Mouse (Mus musculus): ENCODE measurements around the gene Lama2.

The Lama2 gene

DNA sequence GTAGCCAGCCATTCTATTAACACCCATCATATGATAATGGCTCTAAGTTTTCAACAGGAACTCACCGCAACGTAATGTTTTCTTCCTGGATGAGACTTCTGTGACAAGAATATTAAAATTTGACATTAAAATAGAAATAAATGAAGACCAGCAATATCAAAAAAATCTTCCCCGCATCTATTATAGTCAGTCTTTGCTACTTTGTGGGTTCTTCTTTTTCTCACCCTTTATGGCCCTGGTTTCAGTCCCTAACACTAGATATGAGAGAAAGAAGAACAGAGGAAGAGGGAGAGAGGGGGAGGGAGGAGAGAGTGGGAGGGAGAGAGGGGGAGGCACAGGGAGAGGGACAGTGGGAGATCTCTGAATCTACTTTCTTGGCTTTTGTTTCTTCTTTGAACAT lies at the start of gene Lama2:
Gene Lama2, minus strand, starts transcription at position 101 of the 400 bp plus-strand sequence.
- DNase-seq (ENCODE audit: low spot score), result no peak

GRCm38 (mm10) chr10:27664391-27664790 lies 44.8 kb upstream of the Lama2 start:
- no peak for DNase-seq (ENCODE audit: low spot score)

- DNase-seq (ENCODE audit: low spot score), result no peak
These were observed 43.8 kb upstream of the Lama2 start for GRCm38 (mm10) chr10:27663396-27663795.

- DNase-seq (ENCODE audit: low spot score), result no peak
These were observed 34.6 kb upstream of the Lama2 start for GRCm38 (mm10) chr10:27654164-27654563.

GRCm38 (mm10) chr10:27652694-27653335 lies 33.3 kb upstream of the Lama2 start:
- DNase-seq (ENCODE audit: low spot score), result peak; percentile 33

GRCm38 (mm10) chr10:27635721-27636120 lies 16.2 kb upstream of the Lama2 start:
- no peak for DNase-seq (ENCODE audit: low spot score)

DNA sequence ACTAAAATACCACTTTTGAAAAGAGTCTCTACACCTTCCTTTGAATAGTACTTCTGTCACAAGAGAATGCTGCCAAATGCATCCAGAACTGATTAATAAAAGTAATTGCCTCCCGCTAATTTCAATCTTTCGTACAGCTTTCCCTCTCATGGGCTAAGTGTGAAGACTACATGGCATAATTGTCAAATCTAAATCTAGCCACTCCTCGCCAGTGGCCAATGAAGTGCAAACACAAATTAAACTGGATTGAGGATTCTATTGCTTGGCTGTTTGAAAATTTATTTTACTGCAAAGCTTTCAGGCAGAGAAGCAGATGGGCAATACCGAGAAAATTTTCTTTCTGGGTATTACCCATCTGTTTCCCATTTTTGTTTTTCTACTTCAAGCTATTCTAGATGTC lies 11.4 kb upstream of the Lama2 start:
- no peak for DNase-seq (ENCODE audit: low spot score)

DNA sequence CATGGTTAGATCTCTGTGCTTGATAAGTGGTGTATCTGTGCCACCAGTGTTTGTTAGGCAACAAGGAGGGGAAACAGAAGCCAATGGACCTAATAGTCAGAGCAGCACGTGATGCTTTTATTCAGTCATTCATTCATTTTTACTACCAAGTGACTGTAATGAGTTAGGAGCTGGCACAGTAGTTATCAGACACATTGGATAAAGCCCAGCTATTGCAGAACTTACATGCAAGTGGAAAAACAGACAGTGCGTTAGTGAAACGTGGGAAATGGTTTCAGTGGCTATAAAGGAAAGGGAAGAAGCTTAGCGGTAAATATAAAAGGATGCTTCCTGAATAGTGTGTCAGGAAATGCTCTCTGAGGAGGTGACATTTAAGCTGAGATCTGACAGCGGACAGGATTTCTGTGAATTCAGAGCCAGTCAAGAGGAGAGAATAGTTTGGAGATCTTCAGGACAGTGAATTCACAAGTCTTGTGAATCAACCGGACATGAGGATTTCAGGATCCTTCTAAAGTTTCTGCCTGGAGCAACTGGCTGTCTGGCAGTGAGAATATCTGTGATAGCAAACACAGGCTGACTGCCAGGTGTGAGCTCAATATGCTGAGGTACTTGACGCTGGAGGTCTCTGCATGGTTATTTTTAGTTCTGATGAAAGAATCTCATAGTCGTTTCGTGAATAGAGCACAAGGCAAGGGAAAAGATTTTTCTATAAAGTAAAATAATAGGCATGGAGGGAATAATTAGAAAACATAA lies 2.3 kb upstream of the Lama2 start:
- DNase-seq (ENCODE audit: low spot score), result no peak

GRCm38 (mm10) chr10:27617522-27618020 lies 2.0 kb downstream of the Lama2 start:
- no peak for DNase-seq (ENCODE audit: low spot score)

DNA sequence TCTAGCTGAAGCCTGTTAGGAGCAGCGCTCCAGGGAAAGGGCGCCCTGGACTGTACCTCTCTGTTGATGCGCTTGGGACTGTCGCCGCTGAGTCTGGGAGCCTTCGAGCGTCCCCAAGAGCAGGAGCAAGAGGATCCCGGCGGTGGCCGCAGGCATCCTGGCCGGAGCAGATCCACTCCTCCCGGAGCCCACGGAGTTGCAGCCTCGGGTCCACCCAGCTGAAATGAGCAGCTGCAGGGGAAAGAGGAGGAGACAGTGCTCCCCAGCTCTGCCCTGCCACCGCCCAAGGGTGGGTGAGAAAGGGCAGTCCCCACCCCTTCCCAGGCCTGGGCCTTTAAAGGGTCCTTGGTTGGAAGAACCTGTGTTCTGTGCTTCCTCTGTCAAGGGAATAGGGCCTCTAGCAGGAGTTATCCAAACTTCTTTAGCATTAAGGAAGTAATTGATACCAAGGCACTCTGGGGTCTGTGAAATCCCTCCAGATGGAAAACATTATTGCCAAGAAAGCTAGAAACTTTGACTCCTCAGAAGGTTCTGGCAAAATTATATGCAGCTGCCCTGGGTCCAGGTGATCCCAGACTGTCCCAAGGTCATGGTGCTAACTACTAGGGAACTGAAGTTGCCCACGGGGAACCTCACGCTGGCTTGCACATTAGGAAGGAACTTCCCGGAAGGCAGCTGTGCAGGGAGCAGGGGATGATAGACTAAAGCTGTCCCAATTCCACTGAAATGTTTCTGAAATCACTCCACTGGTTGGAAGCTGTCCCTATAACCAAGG lies 2.7 kb downstream of the Lama2 start:
- DNase-seq (ENCODE audit: low spot score), result peak; percentile 59

- DNase-seq (ENCODE audit: low spot score), result no peak
These were observed 23.9 kb downstream of the Lama2 start for GRCm38 (mm10) chr10:27595675-27596074.

DNA sequence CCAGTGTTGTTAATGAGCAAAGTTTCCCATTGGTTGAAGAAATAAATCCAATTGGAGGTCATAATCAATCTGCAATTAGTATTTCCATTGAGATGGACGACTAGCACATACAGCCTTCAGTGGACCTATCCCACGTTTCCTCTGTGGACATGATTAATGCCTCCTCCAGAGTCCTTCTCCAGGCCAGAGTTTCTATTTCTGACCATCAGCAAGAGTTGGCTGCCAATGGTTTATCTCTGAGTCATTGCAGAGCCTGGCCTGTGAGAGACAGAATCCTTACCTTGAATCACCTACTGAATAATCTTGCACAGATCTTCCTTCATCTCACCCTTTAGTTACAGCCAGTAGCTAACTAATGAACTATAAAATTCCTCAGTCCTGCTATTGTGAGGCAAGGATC lies 86.3 kb downstream of the Lama2 start:
- no peak for DNase-seq (ENCODE audit: low spot score)

DNA sequence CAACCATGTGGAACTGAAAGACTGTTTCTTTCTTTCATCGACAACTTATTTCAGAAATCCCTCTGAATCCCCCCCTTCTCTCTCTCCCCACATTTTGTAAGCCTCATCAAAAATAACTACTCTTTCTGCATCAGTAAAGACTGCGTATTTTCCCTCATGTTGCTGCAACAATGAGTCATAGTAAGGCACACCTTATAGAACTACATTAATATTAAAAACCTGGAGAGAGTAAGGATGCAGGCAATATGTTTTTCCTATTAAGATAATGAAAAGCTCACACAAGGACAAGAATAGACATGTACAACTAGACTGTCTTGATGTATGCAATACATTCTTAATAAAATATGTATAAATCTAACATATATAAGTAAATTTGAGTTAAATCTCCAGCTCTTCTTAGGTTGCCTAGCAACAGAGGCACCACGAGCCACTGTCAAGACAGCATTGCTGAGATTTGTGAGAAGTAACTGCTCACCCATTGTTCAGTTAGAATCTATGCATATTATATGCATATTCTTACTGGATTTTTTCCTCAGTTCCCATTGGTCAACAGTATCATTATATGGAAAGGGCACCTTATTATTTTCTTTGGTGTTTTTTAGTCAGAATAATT lies 110.6 kb downstream of the Lama2 start:
- no peak for DNase-seq (ENCODE audit: low spot score)

- DNase-seq (ENCODE audit: low spot score), result no peak
These were observed 118.7 kb downstream of the Lama2 start for GRCm38 (mm10) chr10:27500863-27501262.

- DNase-seq (ENCODE audit: low spot score), result no peak
These were observed 131.1 kb downstream of the Lama2 start for GRCm38 (mm10) chr10:27488452-27488851.

DNA sequence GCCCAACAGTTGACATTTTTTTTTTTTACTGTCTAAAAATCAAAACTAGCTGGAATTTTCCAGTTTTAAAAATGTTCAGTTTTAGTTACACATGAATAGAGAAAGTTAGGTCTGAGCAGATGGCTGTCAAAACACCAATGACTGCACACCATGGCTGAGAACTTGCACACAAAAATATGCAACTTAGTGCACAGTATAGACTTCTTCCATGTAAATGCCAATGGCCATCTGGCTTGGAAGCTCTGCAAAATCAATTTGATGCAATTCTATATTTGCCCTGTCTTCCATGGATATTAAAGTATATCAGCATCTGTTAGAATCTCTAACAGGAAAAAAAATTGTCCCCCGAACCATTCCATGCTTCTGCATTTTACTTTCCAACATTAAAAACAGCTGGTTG lies 135.5 kb downstream of the Lama2 start:
- no peak for DNase-seq (ENCODE audit: low spot score)

DNA sequence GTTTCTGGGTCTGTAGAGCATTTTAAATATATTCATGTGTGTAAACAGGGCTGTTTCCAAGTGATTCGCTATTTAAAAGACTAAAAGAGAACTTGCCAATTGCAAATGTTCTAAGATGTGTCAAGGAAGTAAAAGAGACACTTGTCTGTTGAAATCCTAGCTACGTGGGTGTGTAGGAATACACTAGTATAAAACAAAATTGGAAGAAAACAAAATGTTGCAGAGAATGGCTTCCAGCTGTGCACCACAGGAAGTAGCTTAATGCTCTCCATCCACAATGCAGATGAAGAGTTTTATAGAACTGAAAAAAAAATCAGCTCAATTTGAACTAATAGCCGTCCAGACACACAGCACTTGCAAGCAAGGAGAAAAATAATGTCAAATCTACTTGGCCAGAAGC lies 144.0 kb downstream of the Lama2 start:
- no peak for DNase-seq (ENCODE audit: low spot score)

- DNase-seq (ENCODE audit: low spot score), result no peak
These were observed 151.3 kb downstream of the Lama2 start for GRCm38 (mm10) chr10:27468274-27468673.

DNA sequence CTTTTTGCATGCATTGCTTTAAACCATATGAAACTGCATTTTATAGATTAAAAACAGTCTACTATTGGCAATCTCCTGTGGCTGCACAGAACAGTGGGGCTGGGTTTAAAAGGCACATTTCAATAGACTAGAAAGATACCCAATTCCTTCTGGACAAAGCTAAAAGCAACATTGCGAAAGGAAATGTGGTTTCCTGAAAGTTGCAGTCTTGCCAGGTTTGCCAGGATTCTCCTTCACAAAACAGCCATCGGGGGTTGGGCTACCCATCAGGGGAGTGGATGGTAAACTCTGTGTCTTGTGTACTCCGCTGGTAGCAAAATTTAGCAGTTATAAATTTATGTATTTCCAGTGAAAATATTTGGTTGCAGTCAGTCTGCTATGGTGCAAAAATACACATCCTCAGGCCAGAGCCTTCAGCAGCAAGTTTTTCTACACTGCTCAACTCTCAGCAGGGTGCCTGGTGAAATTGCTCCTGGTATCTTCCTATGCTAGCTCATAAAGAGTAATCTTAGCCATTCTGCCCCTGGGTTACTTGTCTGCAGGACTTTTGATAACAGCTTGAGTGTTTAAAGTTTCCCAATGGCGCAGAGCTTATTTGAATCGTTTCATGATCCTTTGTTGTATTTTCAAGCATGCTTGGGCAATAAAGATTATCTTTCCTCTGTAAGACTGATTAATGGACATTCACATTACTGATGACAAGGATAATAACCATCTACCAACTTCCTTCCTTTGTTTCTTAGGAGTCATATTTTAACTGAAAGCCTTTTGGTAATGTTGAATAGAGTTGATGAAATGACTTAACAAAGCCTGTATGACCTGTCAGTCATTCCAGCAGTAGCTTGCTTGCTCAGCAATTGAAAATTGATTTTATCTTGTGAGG lies 205.7 kb downstream of the Lama2 start:
- peak; percentile 4 for DNase-seq (ENCODE audit: low spot score)

- no peak for DNase-seq (ENCODE audit: low spot score)
These were observed 228.8 kb downstream of the Lama2 start for GRCm38 (mm10) chr10:27390753-27391152.

DNA sequence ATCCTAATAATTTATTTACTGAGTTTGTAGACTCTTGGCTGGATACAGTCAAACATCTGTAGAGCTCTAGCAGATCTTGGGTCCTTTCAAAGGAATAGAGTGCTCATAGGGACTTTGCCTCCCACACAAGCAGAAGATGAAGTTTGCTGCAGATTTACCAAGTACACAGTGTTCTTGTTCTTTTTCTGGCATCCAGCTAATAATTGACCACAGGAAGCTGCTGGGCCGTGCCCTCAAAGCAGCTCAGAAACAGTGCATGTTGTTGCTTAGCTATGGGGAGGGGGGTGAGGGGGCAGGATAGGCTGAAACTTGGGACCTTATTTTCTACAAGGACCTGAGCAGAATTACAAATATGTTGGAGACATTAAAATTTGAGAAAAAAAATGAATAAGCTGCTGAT lies 232.0 kb downstream of the Lama2 start:
- DNase-seq (ENCODE audit: low spot score), result no peak

Data from embryo, embryonic 10.5 days (tissue).